ENCODE assay signal across 23 mouse cellular contexts in genomic region chr6:54643181-54643580, GRCm38 (mm10). TPM values are rescaled to one million over a fixed set of nuclear protein-coding genes. Genes with fewer than 3 reads are reported as not detected.
"Had no signal": no experiment of that assay in that cellular context is flagged by ENCODE, and none has a peak within 500 bp of the region (broad histone marks: within the 10 kb centered on the region; RNA-seq: fewer than 3 reads in every experiment).

No protein-coding gene starts in this region.

- H3K4me1 ChIP-seq: limb, embryonic 12.5 days; limb, embryonic 15.5 days; lung, embryonic 15.5 days; midbrain, embryonic 10.5 days; stomach, embryonic 15.5 days had no signal

- H3K4me3 ChIP-seq: limb, embryonic 12.5 days; limb, embryonic 15.5 days; lung, embryonic 15.5 days; midbrain, embryonic 10.5 days; midbrain, embryonic 13.5 days; myocyte; neural tube, embryonic 13.5 days; stomach, embryonic 15.5 days had no signal

- H3K4me2 ChIP-seq: limb, embryonic 12.5 days; limb, embryonic 15.5 days; lung, embryonic 15.5 days; midbrain, embryonic 13.5 days; neural tube, embryonic 13.5 days; stomach, embryonic 15.5 days had no signal

- H3K27me3 ChIP-seq: limb, embryonic 12.5 days; limb, embryonic 15.5 days; lung, embryonic 15.5 days; midbrain, embryonic 13.5 days; neural tube, embryonic 13.5 days; stomach, embryonic 15.5 days had no signal

- H3K36me3 ChIP-seq: lung, embryonic 15.5 days had no signal

- H3K27ac ChIP-seq: kidney, postnatal 0 days; limb, embryonic 12.5 days; limb, embryonic 15.5 days; lung, embryonic 15.5 days; midbrain, embryonic 10.5 days; midbrain, embryonic 13.5 days; neural tube, embryonic 13.5 days; stomach, embryonic 15.5 days had no signal

- H3K9me3 ChIP-seq: limb, embryonic 12.5 days; limb, embryonic 15.5 days; lung, embryonic 15.5 days; midbrain, embryonic 10.5 days; midbrain, embryonic 13.5 days; neural tube, embryonic 13.5 days; stomach, embryonic 15.5 days had no signal

- H3K9ac ChIP-seq: limb, embryonic 12.5 days; limb, embryonic 15.5 days; lung, embryonic 15.5 days; midbrain, embryonic 13.5 days; neural tube, embryonic 13.5 days; stomach, embryonic 15.5 days had no signal

- DNase-seq: kidney, adult 18-20 months; kidney, adult 9 months; kidney, postnatal 25 days; lung, adult 18-20 months; lung, postnatal 10 days; lung, postnatal 36 days; retina, postnatal 1 day; right cerebral cortex, postnatal 25 days; spleen, adult 18-20 months; thymus, postnatal 25 days had no signal

- ATAC-seq: intestine, embryonic 16.5 days; midbrain, embryonic 13.5 days; midbrain, embryonic 16.5 days had no signal

RNA-seq across cellular contexts. Expression of gene Fkbp14, which starts 46.1 kb away (rescaled TPM):
- total RNA-seq: monocyte, adult 5-6 weeks; neutrophil, adult 5-6 weeks had no signal
